Comparison of ENCODE assay signal across 8 mouse cellular contexts in the genomic region with DNA sequence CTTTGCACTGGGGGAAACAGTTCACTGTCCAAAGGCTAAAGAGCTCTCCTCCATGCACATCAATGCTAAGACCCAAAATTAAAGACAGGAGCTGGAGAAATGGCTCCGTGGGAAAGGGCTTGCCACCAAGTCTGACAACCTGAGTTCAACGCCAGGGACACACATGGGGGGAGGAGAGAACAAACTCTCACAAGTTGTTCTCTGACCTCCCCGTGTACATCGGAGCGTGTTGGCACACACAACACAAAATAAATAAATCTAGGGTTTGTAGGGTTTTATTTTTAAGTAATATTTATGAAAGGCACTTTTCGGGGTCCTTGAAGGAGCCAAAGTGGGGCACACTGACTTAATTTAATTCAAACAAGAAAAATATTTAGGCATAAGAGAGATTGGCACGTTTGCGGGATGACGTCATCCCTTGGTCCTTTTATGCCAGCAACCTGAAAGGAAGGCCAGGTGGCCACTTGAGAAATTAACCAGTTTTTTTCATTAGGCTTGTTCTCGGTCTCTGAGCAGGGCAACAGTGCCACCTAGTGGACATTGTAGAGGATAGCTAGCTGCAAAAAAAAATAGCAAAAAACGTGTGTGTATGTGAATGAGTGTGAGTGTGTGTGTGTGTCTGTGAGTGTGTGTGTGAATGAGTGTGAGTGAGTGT. TPM values are rescaled to one million over a fixed set of nuclear protein-coding genes. Genes with fewer than 3 reads are reported as not detected.
DNase-seq lines count a peak whose midpoint lies in the region; ATAC-seq and TF ChIP-seq lines count a peak whose summit lies in the region.
"Had no signal": no experiment of that assay in that cellular context is flagged by ENCODE, and none has a peak within 500 bp of the region (broad histone marks: within the 10 kb centered on the region; RNA-seq: fewer than 3 reads in every experiment).

No protein-coding gene starts in this region.

- no peak for ATAC-seq in heart, postnatal 0 days (ENCODE audit: insufficient read depth, low read depth)

- peak; percentile 43 for DNase-seq in right cerebral cortex, adult 18-20 months
- no peak for DNase-seq in right cerebral cortex, postnatal 36 days (ENCODE audit: low spot score in 2 of 2)
- peak; percentile 86 for DNase-seq in R1 (ENCODE audit: low read depth, low spot score)
- peak; percentile 75 to 84 for DNase-seq in cerebellum, postnatal 25 days
- DNase-seq in heart, postnatal 0 days (ENCODE audit: low spot score), result peak; percentile 60
- DNase-seq in limb, embryonic 10.5 days (ENCODE audit: low spot score), result peak; percentile 81
- DNase-seq in retina, postnatal 1 day, result peak; percentile 87

- TF ChIP-seq CTCF in heart, postnatal 0 days (IDR thresholded peaks at IDR 0.05; ENCODE audit: low read depth), result peak; percentile 87

- H3K9me3 ChIP-seq in heart, postnatal 0 days (replicated peaks; ENCODE audit: control insufficient read depth, low read length), result no peaks in the 10 kb centered on the region
- no peaks in the 10 kb centered on the region for H3K9me3 ChIP-seq in limb, embryonic 10.5 days (replicated peaks)

- no peak overlapping the region for H3K27ac ChIP-seq in heart, postnatal 0 days (ENCODE audit: low read depth)
- peak overlapping the region; percentile 53; the same call in 1 of the 2 replicates for H3K27ac ChIP-seq in limb, embryonic 10.5 days

- no peak overlapping the region for H3K9ac ChIP-seq in heart, postnatal 0 days (replicated peaks; ENCODE audit: low read depth, low read length)

- H3K27me3 ChIP-seq in heart, postnatal 0 days (ENCODE audit: control insufficient read depth, insufficient read depth, low read length), result no peaks in the 10 kb centered on the region
- H3K27me3 ChIP-seq in limb, embryonic 10.5 days (ENCODE audit: low read depth, poor library complexity, severe bottlenecking), result no peaks in the 10 kb centered on the region

- H3K4me2 ChIP-seq in heart, postnatal 0 days (ENCODE audit: low read depth, low read length), result no peak overlapping the region

- no peak overlapping the region for H3K4me3 ChIP-seq in heart, postnatal 0 days (ENCODE audit: low read depth, low read length)
- H3K4me3 ChIP-seq in limb, embryonic 10.5 days, result no peak overlapping the region

- no peak for TF ChIP-seq EP300 in heart, postnatal 0 days (IDR thresholded peaks at IDR 0.05; ENCODE audit: low read depth)

- no peaks in the 10 kb centered on the region for H3K36me3 ChIP-seq in heart, postnatal 0 days (replicated peaks; ENCODE audit: control insufficient read depth, insufficient read depth, low read length)
- no peaks in the 10 kb centered on the region for H3K36me3 ChIP-seq in limb, embryonic 10.5 days

- WGBS in heart, postnatal 0 days, result 38% methylated on average over 11 of the region's 11 CpGs
- WGBS in limb, embryonic 10.5 days, result 39% methylated on average over 11 of the region's 11 CpGs

- H3K4me1 ChIP-seq in heart, postnatal 0 days (ENCODE audit: control insufficient read depth, insufficient read depth), result no peaks in the 10 kb centered on the region
- H3K4me1 ChIP-seq in limb, embryonic 10.5 days, result peaks cover 12% of the 10 kb centered on the region

RNA-seq across cellular contexts. Expression of a gene that starts 32.7 kb away (rescaled TPM):
- total RNA-seq in heart, postnatal 0 days (2014; rRNA removed; ENCODE audit: low replicate concordance), result not detected in 2 replicates
- polyA plus RNA-seq in heart, postnatal 0 days (2015; fragmentation: Nextera tagmentation; extraction: Ambion mirVana), result not detected in 2 replicates
- polyA plus RNA-seq in limb, embryonic 10.5 days (2016; fragmentation: Nextera tagmentation; extraction: Ambion mirVana), result not detected in 2 replicates
- polyA plus RNA-seq: heart, embryonic 16.5 days had no signal

Comparison
In these comparisons a context has a peak if more than half of its experiments do, and no peak if none do; other contexts are left out.
1. DNase-seq: peak in right cerebral cortex, adult 18-20 months (single experiment), R1 (single experiment), cerebellum, postnatal 25 days (2 of 2), heart, postnatal 0 days (single experiment), limb, embryonic 10.5 days (single experiment) and retina, postnatal 1 day (single experiment); none in right cerebral cortex, postnatal 36 days (0 of 2).